In the genomic region with DNA sequence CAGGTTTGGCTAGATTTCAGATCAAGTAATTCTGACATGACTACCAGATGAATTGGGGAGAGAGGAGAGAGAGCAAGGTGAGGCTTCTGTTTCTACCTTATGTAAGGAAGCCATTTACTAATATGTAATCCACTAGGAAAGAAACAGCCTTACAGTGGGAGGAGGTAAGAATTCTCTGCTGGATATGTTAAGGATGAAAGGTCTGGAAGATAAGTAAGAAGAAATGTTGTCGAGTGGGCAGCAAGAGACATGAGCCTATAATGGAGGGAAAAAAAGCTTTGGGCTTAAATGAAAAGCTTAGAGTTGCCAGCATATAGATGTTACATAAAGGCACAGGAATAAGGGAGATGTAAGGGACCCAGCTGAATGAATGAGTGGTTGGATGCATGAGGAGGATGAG, we compare ENCODE assay signal across 17 mouse cellular contexts.
"Had no signal": no experiment of that assay in that cellular context is flagged by ENCODE, and none has a peak within 500 bp of the region (broad histone marks: within the 10 kb centered on the region; RNA-seq: fewer than 3 reads in every experiment).

No protein-coding gene starts in this region.

- H3K27ac ChIP-seq: limb, embryonic 12.5 days; limb, embryonic 15.5 days; liver, embryonic 14.5 days; macrophage had no signal

- H3K9ac ChIP-seq: limb, embryonic 12.5 days; limb, embryonic 15.5 days; liver, embryonic 14.5 days; liver, postnatal 0 days; lung, embryonic 14.5 days had no signal

- H3K4me2 ChIP-seq: limb, embryonic 12.5 days; limb, embryonic 15.5 days; liver, embryonic 11.5 days; lung, embryonic 14.5 days had no signal

- ATAC-seq: intestine, embryonic 16.5 days; liver, postnatal 0 days; lung, postnatal 0 days had no signal

- H3K4me1 ChIP-seq: limb, embryonic 12.5 days; limb, embryonic 15.5 days had no signal

- DNase-seq: kidney, adult 18-20 months; kidney, adult 9 months; kidney, postnatal 14 days; kidney, postnatal 4 days; layer of hippocampus, postnatal 36 days; left cerebral cortex, postnatal 4 days; liver, postnatal 0 days; lung, embryonic 14.5 days; midbrain, embryonic 14.5 days; thymus, postnatal 25 days had no signal

- H3K36me3 ChIP-seq: limb, embryonic 12.5 days; limb, embryonic 15.5 days had no signal

- H3K9me3 ChIP-seq: limb, embryonic 12.5 days; limb, embryonic 15.5 days had no signal

- H3K4me3 ChIP-seq: limb, embryonic 12.5 days; limb, embryonic 15.5 days had no signal

- H3K27me3 ChIP-seq: limb, embryonic 12.5 days; limb, embryonic 15.5 days had no signal
